Mouse (Mus musculus) liver, embryonic 16.5 days (tissue): ENCODE measurements at regions not wholly inside any gene's neighbourhood (a gene's known extent, or its start where the extent isn't known, plus 50 kb on each side); places are given as distances from the start of the nearest gene placed in this dataset.

ENCODE experiments used
- ATAC-seq: fragments of 200-750 bp; cut with Nextera tagmentation; 2 replicates; pipeline ENCODE4 v1.8.0; 2017; ENCODE audit warnings: low read depth, mild to moderate bottlenecking, moderate number of reproducible peaks, moderate library complexity
- H3K27ac ChIP-seq: fragments of 300-500 bp; sonication (generic); 2 replicates; pipeline ENCODE4 v1.5.1; 2014; ENCODE audit warnings: mild to moderate bottlenecking, low read length
- H3K27me3 ChIP-seq: fragments of 300-500 bp; sonication (generic); 2 replicates; pipeline ENCODE4 v1.6.1; 2014; ENCODE audit warnings: low read depth, low read length, mixed read lengths; ENCODE audit not compliant: control insufficient read depth, insufficient read depth
- H3K36me3 ChIP-seq: fragments of 300-500 bp; sonication (generic); 2 replicates; pipeline ENCODE4 v1.6.1; 2014; ENCODE audit warnings: mild to moderate bottlenecking; ENCODE audit not compliant: control insufficient read depth, insufficient read depth
- H3K4me1 ChIP-seq: fragments of 300-500 bp; sonication (generic); 2 replicates; pipeline ENCODE4 v1.6.1; 2014; ENCODE audit warnings: low read depth, low read length, mixed read lengths; ENCODE audit not compliant: control insufficient read depth
- H3K4me2 ChIP-seq: fragments of 300-500 bp; sonication (generic); 2 replicates; pipeline ENCODE4 v1.6.1; 2014; ENCODE audit warnings: low read depth, low read length, mixed read lengths
- H3K4me3 ChIP-seq: fragments of 300-500 bp; sonication (generic); 2 replicates; pipeline ENCODE4 v1.5.1; 2014; ENCODE audit warnings: low read depth, mild to moderate bottlenecking, low read length
- H3K9ac ChIP-seq: fragments of 300-500 bp; sonication (generic); 2 replicates; pipeline ENCODE4 v1.6.1; 2014; ENCODE audit warnings: low read depth, low read length
- H3K9me3 ChIP-seq: fragments of 300-500 bp; sonication (generic); replicated peaks from 2 replicates; pipeline ENCODE4 v1.6.1; 2016; ENCODE audit warnings: low read length; ENCODE audit not compliant: control insufficient read depth
- WGBS: fragments of 180-500 bp; shearing (Covaris S2); extraction: QIAGEN DNeasy Blood & Tissue Kit; methylation state at CpG from one replicate; pipeline ENCODE4 v1.1.7; 2014; ENCODE audit not compliant: insufficient replicate concordance; 5-methylcytosine and 5-hydroxymethylcytosine counted together

DNA sequence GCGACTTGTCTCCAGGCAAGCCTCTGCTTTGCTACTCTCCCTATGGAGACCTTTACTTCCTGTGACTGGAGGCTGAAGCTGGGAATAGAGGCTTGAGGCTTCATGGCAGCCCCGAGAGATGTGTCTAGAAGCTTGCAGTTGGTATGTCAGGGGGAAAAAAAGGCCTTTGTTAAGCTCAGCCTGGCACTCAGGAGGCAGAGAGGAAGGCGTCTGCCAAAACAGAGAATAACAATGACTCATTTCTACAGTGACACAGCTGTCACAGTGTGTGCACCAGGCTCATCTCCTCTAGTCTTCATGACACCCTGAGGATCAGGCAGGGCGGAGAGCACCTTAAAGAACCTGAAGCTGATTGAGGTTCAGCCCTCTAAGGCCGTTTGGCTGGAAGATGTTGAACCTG is 171.2 kb upstream of the Kcnd3 start:
- H3K27ac ChIP-seq, result no peak overlapping the region

DNA sequence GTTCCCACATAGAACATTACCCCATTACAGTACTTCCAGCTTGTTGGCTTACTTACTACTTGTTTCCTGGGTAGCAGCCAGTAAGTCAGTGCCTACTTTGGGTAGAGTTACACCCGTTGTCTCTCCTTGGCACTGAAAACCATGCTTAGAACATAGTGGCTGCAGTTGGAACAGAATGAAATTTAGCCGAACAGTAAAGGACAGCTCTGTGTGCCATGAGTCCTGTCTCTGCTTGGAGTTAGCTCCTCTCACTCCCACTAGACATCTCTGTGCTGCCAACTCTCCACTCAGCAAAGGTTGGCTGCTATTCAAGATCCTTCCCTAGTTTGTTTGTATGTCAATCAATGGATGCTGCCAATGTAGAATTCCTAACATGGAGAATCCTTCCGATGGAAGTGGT is 170.4 kb upstream of the Kcnd3 start:
- WGBS, result 60% methylated on average over 3 of the region's 3 CpGs
- H3K4me1 ChIP-seq, result no peaks in the 10 kb centered on the region
- H3K4me3 ChIP-seq, result no peak overlapping the region
- H3K9ac ChIP-seq, result no peak overlapping the region
- H3K4me2 ChIP-seq, result no peak overlapping the region
- no peaks in the 10 kb centered on the region for H3K9me3 ChIP-seq
- H3K27ac ChIP-seq, result no peak overlapping the region
- ATAC-seq, result no peak
- H3K27me3 ChIP-seq, result no peaks in the 10 kb centered on the region
- no peaks in the 10 kb centered on the region for H3K36me3 ChIP-seq

More for the DNA sequence above, 171.2 kb upstream of the Kcnd3 start:
- H3K36me3 ChIP-seq, result no peaks in the 10 kb centered on the region
- no peak for ATAC-seq
- no peak overlapping the region for H3K9ac ChIP-seq
- no peak overlapping the region for H3K4me2 ChIP-seq
- no peaks in the 10 kb centered on the region for H3K4me1 ChIP-seq
- no peak overlapping the region for H3K4me3 ChIP-seq
- no peaks in the 10 kb centered on the region for H3K27me3 ChIP-seq
- WGBS, result 57% methylated on average over 5 of the region's 5 CpGs
- H3K9me3 ChIP-seq, result no peaks in the 10 kb centered on the region

- H3K27ac ChIP-seq, result no peak overlapping the region
- ATAC-seq, result no peak
- no peak overlapping the region for H3K9ac ChIP-seq
- H3K4me1 ChIP-seq, result no peaks in the 10 kb centered on the region
- H3K36me3 ChIP-seq, result no peaks in the 10 kb centered on the region
- no peaks in the 10 kb centered on the region for H3K9me3 ChIP-seq
- 51% methylated on average over 3 of the region's 3 CpGs for WGBS
- H3K27me3 ChIP-seq, result no peaks in the 10 kb centered on the region
- no peak overlapping the region for H3K4me3 ChIP-seq
- no peak overlapping the region for H3K4me2 ChIP-seq
These were observed 153.9 kb upstream of the Kcnd3 start for GRCm38 (mm10) chr3:105298273-105298672.

GRCm38 (mm10) chr3:105300693-105301548 is 151.2 kb upstream of the Kcnd3 start:
- H3K4me1 ChIP-seq, result no peaks in the 10 kb centered on the region
- no peak overlapping the region for H3K4me3 ChIP-seq
- H3K9ac ChIP-seq, result no peak overlapping the region
- H3K27me3 ChIP-seq, result no peaks in the 10 kb centered on the region
- no peaks in the 10 kb centered on the region for H3K9me3 ChIP-seq
- H3K36me3 ChIP-seq, result no peaks in the 10 kb centered on the region
- no peak overlapping the region for H3K27ac ChIP-seq
- WGBS, result 46% methylated on average over 7 of the region's 7 CpGs
- ATAC-seq, result no peak
- H3K4me2 ChIP-seq, result no peak overlapping the region

- no peak overlapping the region for H3K4me2 ChIP-seq
- no peaks in the 10 kb centered on the region for H3K27me3 ChIP-seq
- H3K27ac ChIP-seq, result no peak overlapping the region
- WGBS, result 41% methylated on average over 2 of the region's 2 CpGs
- H3K9me3 ChIP-seq, result no peaks in the 10 kb centered on the region
- H3K9ac ChIP-seq, result no peak overlapping the region
- ATAC-seq, result no peak
- H3K4me3 ChIP-seq, result no peak overlapping the region
- no peaks in the 10 kb centered on the region for H3K36me3 ChIP-seq
- no peaks in the 10 kb centered on the region for H3K4me1 ChIP-seq
These were observed 144.5 kb upstream of the Kcnd3 start for GRCm38 (mm10) chr3:105307676-105308075.

DNA sequence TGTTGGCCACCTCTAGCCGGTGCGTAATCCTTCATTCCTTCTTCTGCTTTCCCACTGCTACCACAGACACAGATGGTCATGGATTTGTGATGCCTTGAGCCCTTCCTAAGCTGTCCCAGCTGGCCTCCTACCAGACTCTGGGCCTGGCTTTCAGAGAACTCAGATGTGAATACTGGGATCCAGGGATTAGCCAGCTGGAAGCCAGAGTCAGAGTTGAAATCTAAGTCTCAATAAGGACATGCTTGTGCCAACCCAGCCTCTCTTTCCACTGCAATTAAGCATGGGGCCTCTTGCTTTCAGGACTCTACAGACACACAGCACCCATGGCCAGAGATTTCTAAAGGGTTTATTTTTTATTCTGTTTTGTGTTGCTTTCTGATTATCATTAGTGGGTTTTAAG is 143.1 kb upstream of the Kcnd3 start:
- ATAC-seq, result no peak
- Histone ChIP-seq H3K4me2 (no peak overlapping the region), H3K4me3 (no peak overlapping the region), H3K27me3 (no peaks in the 10 kb centered on the region), H3K4me1 (no peaks in the 10 kb centered on the region), H3K36me3 (no peaks in the 10 kb centered on the region), H3K27ac (no peak overlapping the region), H3K9me3 (no peaks in the 10 kb centered on the region), H3K9ac (no peak overlapping the region)
- WGBS, result 77% methylated on average over 2 of the region's 2 CpGs

- no peak for ATAC-seq
- no peak overlapping the region for H3K9ac ChIP-seq
- H3K9me3 ChIP-seq, result no peaks in the 10 kb centered on the region
- no peak overlapping the region for H3K4me3 ChIP-seq
- no peaks in the 10 kb centered on the region for H3K4me1 ChIP-seq
- H3K27ac ChIP-seq, result no peak overlapping the region
- no peak overlapping the region for H3K4me2 ChIP-seq
- WGBS, result 51% methylated on average over 4 of the region's 4 CpGs
- H3K27me3 ChIP-seq, result no peaks in the 10 kb centered on the region
- H3K36me3 ChIP-seq, result no peaks in the 10 kb centered on the region
These were observed 98.9 kb upstream of the Kcnd3 start for GRCm38 (mm10) chr3:105353268-105353667.

DNA sequence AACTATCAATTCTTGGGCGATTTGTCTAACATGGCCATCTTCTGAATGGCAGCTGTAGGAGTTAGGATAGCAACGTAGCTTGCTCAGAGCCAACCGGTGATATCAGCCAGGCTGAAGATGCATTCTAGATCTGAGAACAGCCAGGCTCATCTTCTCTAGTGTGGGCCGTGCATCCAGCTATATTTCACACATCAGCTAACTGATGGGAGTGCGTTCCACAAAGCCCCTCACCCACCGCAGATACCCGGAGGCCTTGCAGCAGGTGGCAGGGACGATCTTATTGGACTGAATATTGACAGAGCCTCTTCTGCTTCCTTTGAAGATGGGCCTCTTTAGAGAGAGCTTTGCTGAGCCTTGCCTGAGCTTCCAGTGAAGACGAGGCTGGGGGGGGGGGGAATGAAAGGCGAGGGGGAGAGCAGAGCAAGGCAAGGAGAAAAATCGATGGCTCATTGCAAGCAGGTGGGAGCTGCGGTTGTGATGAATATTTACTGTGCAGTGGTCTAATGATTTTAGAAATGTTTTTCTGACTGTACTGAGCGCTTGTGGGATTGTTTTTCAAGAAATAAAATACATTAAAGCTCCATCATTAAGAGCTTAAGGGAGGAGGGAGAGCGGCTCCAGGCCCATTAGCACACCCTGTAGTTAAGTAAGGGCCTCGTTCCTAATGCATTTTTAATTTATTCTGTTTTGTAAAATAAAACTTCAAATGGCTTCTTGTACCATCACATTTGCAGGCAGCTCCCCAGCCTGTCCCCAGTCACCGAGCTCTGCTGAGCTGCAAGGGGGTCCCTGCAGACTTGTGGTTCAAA is 97.8 kb upstream of the Kcnd3 start:
- Histone ChIP-seq H3K9me3 (no peaks in the 10 kb centered on the region), H3K27me3 (no peaks in the 10 kb centered on the region), H3K9ac (no peak overlapping the region), H3K4me2 (no peak overlapping the region), H3K27ac (no peak overlapping the region), H3K4me1 (no peaks in the 10 kb centered on the region), H3K36me3 (no peaks in the 10 kb centered on the region), H3K4me3 (no peak overlapping the region)
- 65% methylated on average over 15 of the region's 16 CpGs for WGBS
- no peak for ATAC-seq

GRCm38 (mm10) chr3:105357511-105357910 is 94.6 kb upstream of the Kcnd3 start:
- Histone ChIP-seq H3K27me3 (no peaks in the 10 kb centered on the region), H3K27ac (no peak overlapping the region), H3K9me3 (no peaks in the 10 kb centered on the region), H3K4me1 (no peaks in the 10 kb centered on the region), H3K9ac (no peak overlapping the region), H3K36me3 (no peaks in the 10 kb centered on the region), H3K4me3 (no peak overlapping the region), H3K4me2 (no peak overlapping the region)
- no peak for ATAC-seq
- 41% methylated on average over 2 of the region's 2 CpGs for WGBS
